Mouse (Mus musculus): ENCODE measurements around the gene Ttc26.
A peak's percentile ranks its signal among the peaks of the same experiment; 100 is the strongest.

Gene Ttc26

GRCm38 (mm10) chr6:38381129-38381771 lies at the start of gene Ttc26:
Ttc26 (plus strand) TSS chr6:38381469.
- peak; percentile 79 for DNase-seq (ENCODE audit: low read depth, low spot score)

- DNase-seq (ENCODE audit: low read depth, low spot score), result no peak
Measured at GRCm38 (mm10) chr6:38335264-38335663, 46.0 kb upstream of the Ttc26 start.

- DNase-seq (ENCODE audit: low read depth, low spot score), result no peak
Measured at GRCm38 (mm10) chr6:38337166-38337705, 44.0 kb upstream of the Ttc26 start.

GRCm38 (mm10) chr6:38337951-38338350 lies 43.3 kb upstream of the Ttc26 start:
- DNase-seq (ENCODE audit: low read depth, low spot score), result no peak

- DNase-seq (ENCODE audit: low read depth, low spot score), result no peak
Measured at GRCm38 (mm10) chr6:38339078-38339477, 42.2 kb upstream of the Ttc26 start.

- DNase-seq (ENCODE audit: low read depth, low spot score), result no peak
Measured at GRCm38 (mm10) chr6:38341751-38342665, 39.3 kb upstream of the Ttc26 start.

GRCm38 (mm10) chr6:38342666-38342992 lies 38.6 kb upstream of the Ttc26 start:
- DNase-seq (ENCODE audit: low read depth, low spot score), result no peak

GRCm38 (mm10) chr6:38343581-38343980 lies 37.7 kb upstream of the Ttc26 start:
- DNase-seq (ENCODE audit: low read depth, low spot score), result no peak

GRCm38 (mm10) chr6:38344006-38344670 lies 37.1 kb upstream of the Ttc26 start:
- DNase-seq (ENCODE audit: low read depth, low spot score), result no peak

GRCm38 (mm10) chr6:38345796-38346195 lies 35.5 kb upstream of the Ttc26 start:
- no peak for DNase-seq (ENCODE audit: low read depth, low spot score)

- DNase-seq (ENCODE audit: low read depth, low spot score), result no peak
Measured at GRCm38 (mm10) chr6:38347875-38348274, 33.4 kb upstream of the Ttc26 start.

- no peak for DNase-seq (ENCODE audit: low read depth, low spot score)
Measured at GRCm38 (mm10) chr6:38348811-38349453, 32.3 kb upstream of the Ttc26 start.

GRCm38 (mm10) chr6:38349806-38350205 lies 31.5 kb upstream of the Ttc26 start:
- no peak for DNase-seq (ENCODE audit: low read depth, low spot score)

GRCm38 (mm10) chr6:38351930-38352329 lies 29.3 kb upstream of the Ttc26 start:
- DNase-seq (ENCODE audit: low read depth, low spot score), result no peak

- DNase-seq (ENCODE audit: low read depth, low spot score), result no peak
Measured at GRCm38 (mm10) chr6:38352451-38352850, 28.8 kb upstream of the Ttc26 start.

GRCm38 (mm10) chr6:38353181-38353580 lies 28.1 kb upstream of the Ttc26 start:
- DNase-seq (ENCODE audit: low read depth, low spot score), result no peak

- DNase-seq (ENCODE audit: low read depth, low spot score), result no peak
Measured at GRCm38 (mm10) chr6:38353811-38354722, 27.2 kb upstream of the Ttc26 start, which contains the start of gene Zc3hav1. Zc3hav1 (minus strand) TSS chr6:38354603.

GRCm38 (mm10) chr6:38354723-38355353 lies 26.4 kb upstream of the Ttc26 start:
- DNase-seq (ENCODE audit: low read depth, low spot score), result no peak

GRCm38 (mm10) chr6:38355354-38355823 lies 25.9 kb upstream of the Ttc26 start:
- no peak for DNase-seq (ENCODE audit: low read depth, low spot score)

- no peak for DNase-seq (ENCODE audit: low read depth, low spot score)
Measured at GRCm38 (mm10) chr6:38355862-38356261, 25.4 kb upstream of the Ttc26 start.
